Mouse (Mus musculus): ENCODE measurements at regions not wholly inside any gene's neighbourhood (a gene's known extent, or its start where the extent isn't known, plus 50 kb on each side); places are given as distances from the start of the nearest gene placed in this dataset.

GRCm38 (mm10) chr3:124241734-124242006 lies 79.0 kb upstream of the Tram1l1 start:
- TF ChIP-seq EP300 (IDR thresholded peaks at IDR 0.05; ENCODE audit: low read depth) (no peak), CTCF (IDR thresholded peaks at IDR 0.05; ENCODE audit: low read depth) (no peak)

Data from heart, postnatal 0 days (tissue).